ENCODE assay signal across 8 mouse cellular contexts in the genomic region with DNA sequence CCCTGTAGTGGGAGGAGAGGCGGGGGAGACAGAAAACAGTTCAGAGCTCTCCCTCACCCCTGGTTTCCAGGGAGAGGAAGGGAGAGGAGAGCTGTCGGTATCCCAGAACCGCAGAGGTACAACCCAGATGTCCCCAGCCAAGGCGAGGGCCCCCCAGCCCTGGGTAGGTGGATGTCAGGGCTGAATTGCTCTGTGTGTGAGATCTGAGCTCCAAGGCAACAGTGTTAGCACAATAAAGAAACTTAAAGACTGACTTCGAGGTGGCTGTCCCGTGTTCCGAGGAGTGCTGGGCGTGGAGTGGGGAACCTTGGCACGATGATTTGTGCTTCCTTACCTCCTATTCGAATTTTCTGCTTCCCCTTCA. TPM values are rescaled to one million over a fixed set of nuclear protein-coding genes. Genes with fewer than 3 reads are reported as not detected.
DNase-seq lines count a peak whose midpoint lies in the region; ATAC-seq and TF ChIP-seq lines count a peak whose summit lies in the region.

No protein-coding gene starts in this region.

- peak overlapping the region; percentile 30 for H3K9ac ChIP-seq in lung, postnatal 0 days (replicated peaks; ENCODE audit: low read depth)
- H3K9ac ChIP-seq in forebrain, embryonic 16.5 days (replicated peaks; ENCODE audit: low read depth, low read length): peak overlapping the region; percentile 78
- H3K9ac ChIP-seq in liver, embryonic 14.5 days (replicated peaks): no peak overlapping the region
- peak overlapping the region; percentile 30; the same call in 1 of the 2 replicates for H3K9ac ChIP-seq in stomach, embryonic 15.5 days

- DNase-seq in lung, postnatal 0 days (ENCODE audit: low spot score): no peak
- no peak for DNase-seq in lung, postnatal 36 days
- no peak for DNase-seq in liver, embryonic 14.5 days (ENCODE audit: low read depth in 3 of 3, low spot score in 3 of 3)
- DNase-seq in spleen, adult 12 weeks (ENCODE audit: low spot score): no peak
- no peak for DNase-seq in left cerebral cortex, adult 8-10 months (ENCODE audit: low spot score in 2 of 2)
- DNase-seq in left cerebral cortex, adult 18-20 months (ENCODE audit: low spot score in 2 of 2): no peak

- H3K36me3 ChIP-seq in lung, postnatal 0 days (ENCODE audit: insufficient read depth, low read length): no peaks in the 10 kb centered on the region
- H3K36me3 ChIP-seq in forebrain, embryonic 16.5 days (ENCODE audit: control insufficient read depth, insufficient read depth): no peaks in the 10 kb centered on the region
- H3K36me3 ChIP-seq in liver, embryonic 14.5 days (replicated peaks; ENCODE audit: control insufficient read depth, insufficient read depth, low read depth): no peaks in the 10 kb centered on the region
- H3K36me3 ChIP-seq in stomach, embryonic 15.5 days: no peaks in the 10 kb centered on the region

- H3K4me1 ChIP-seq in lung, postnatal 0 days (ENCODE audit: insufficient read depth, low read depth, low read length): peaks cover 15% of the 10 kb centered on the region
- peaks cover 14% of the 10 kb centered on the region for H3K4me1 ChIP-seq in forebrain, embryonic 16.5 days (replicated peaks; ENCODE audit: control insufficient read depth, insufficient read depth, low read length)
- no peaks in the 10 kb centered on the region for H3K4me1 ChIP-seq in liver, embryonic 14.5 days (replicated peaks; ENCODE audit: control insufficient read depth in 2 of 2, insufficient read depth in 2 of 2, low read length in 1 of 2)
- peaks cover 9% of the 10 kb centered on the region for H3K4me1 ChIP-seq in stomach, embryonic 15.5 days

- no peaks in the 10 kb centered on the region for H3K9me3 ChIP-seq in lung, postnatal 0 days (ENCODE audit: low read length)
- H3K9me3 ChIP-seq in forebrain, embryonic 16.5 days (ENCODE audit: control insufficient read depth, low read length): no peaks in the 10 kb centered on the region
- H3K9me3 ChIP-seq in liver, embryonic 14.5 days (ENCODE audit: control insufficient read depth, low read length): no peaks in the 10 kb centered on the region
- no peaks in the 10 kb centered on the region for H3K9me3 ChIP-seq in stomach, embryonic 15.5 days

- no peak for TF ChIP-seq CTCF in lung, postnatal 0 days (IDR thresholded peaks at IDR 0.05)
- no peak for TF ChIP-seq CTCF in liver, embryonic 14.5 days (IDR thresholded peaks at IDR 0.05; ENCODE audit: low read depth)

- TF ChIP-seq EP300 in lung, postnatal 0 days (IDR thresholded peaks at IDR 0.05): no peak
- no peak for TF ChIP-seq EP300 in liver, embryonic 14.5 days (IDR thresholded peaks at IDR 0.05; ENCODE audit: low read depth)

- H3K4me2 ChIP-seq in lung, postnatal 0 days (replicated peaks; ENCODE audit: low read depth, low read length): peak overlapping the region; percentile 87
- peak overlapping the region; percentile 97 for H3K4me2 ChIP-seq in forebrain, embryonic 16.5 days (ENCODE audit: low read length)
- peak overlapping the region; percentile 52; the same call in 1 of the 2 replicates for H3K4me2 ChIP-seq in liver, embryonic 14.5 days (ENCODE audit: low read depth)
- peak overlapping the region; percentile 97 for H3K4me2 ChIP-seq in stomach, embryonic 15.5 days

- no peaks in the 10 kb centered on the region; the same call in 1 of the 2 replicates for H3K27me3 ChIP-seq in lung, postnatal 0 days (replicated peaks; ENCODE audit: insufficient read depth, low read length)
- H3K27me3 ChIP-seq in forebrain, embryonic 16.5 days (replicated peaks; ENCODE audit: control insufficient read depth, insufficient read depth, low read length): peaks cover 24% of the 10 kb centered on the region
- H3K27me3 ChIP-seq in liver, embryonic 14.5 days (ENCODE audit: control insufficient read depth, insufficient read depth, low read length): peaks cover 35% of the 10 kb centered on the region
- peaks cover 9% of the 10 kb centered on the region; the same call in 1 of the 2 replicates for H3K27me3 ChIP-seq in stomach, embryonic 15.5 days (replicated peaks)

- 3% methylated on average over 10 of the region's 10 CpGs for WGBS in lung, postnatal 0 days
- under 1% methylated on average over 9 of the region's 10 CpGs for WGBS in forebrain, embryonic 16.5 days
- 2% methylated on average over 10 of the region's 10 CpGs for WGBS in liver, embryonic 14.5 days (ENCODE audit: insufficient replicate concordance)
- 4% methylated on average over 10 of the region's 10 CpGs for WGBS in stomach, embryonic 15.5 days

- H3K4me3 ChIP-seq in lung, postnatal 0 days (ENCODE audit: low read depth, low read length): peak overlapping the region; percentile 51
- H3K4me3 ChIP-seq in forebrain, embryonic 16.5 days (replicated peaks; ENCODE audit: low read length): peak overlapping the region; percentile 80
- peak overlapping the region in 1 of 2 experiments; percentile 36; a peak in 1 of 4 replicates for H3K4me3 ChIP-seq in liver, embryonic 14.5 days (ENCODE audit: insufficient read depth in 1 of 2, low read depth in 2 of 2, low read length in 2 of 2)
- peak overlapping the region; percentile 57 for H3K4me3 ChIP-seq in stomach, embryonic 15.5 days (replicated peaks)

- peak overlapping the region; percentile 58; the same call in 1 of the 2 replicates for H3K27ac ChIP-seq in lung, postnatal 0 days (ENCODE audit: low read length)
- no peak overlapping the region for H3K27ac ChIP-seq in forebrain, embryonic 16.5 days (ENCODE audit: low read length)
- H3K27ac ChIP-seq in liver, embryonic 14.5 days: no peak overlapping the region
- no peak overlapping the region for H3K27ac ChIP-seq in stomach, embryonic 15.5 days

- ATAC-seq in lung, postnatal 0 days: no peak; the same call in 1 of the 2 replicates
- ATAC-seq in forebrain, embryonic 16.5 days: no peak
- ATAC-seq in liver, embryonic 14.5 days (ENCODE audit: insufficient read depth): no peak
- ATAC-seq in stomach, embryonic 15.5 days (ENCODE audit: insufficient read depth, low FRiP score, low read depth): no peak

RNA-seq across cellular contexts. Expression of gene Vsig8, which starts 7.7 kb away (rescaled TPM):
- 0.39 and 0.44 TPM in 2 replicates for polyA plus RNA-seq in lung, postnatal 0 days (2015; fragmentation: Nextera tagmentation; extraction: Ambion mirVana)
- 0.14 TPM in 1 of 2 replicates, not detected in the other for polyA plus RNA-seq in forebrain, embryonic 16.5 days (2015; fragmentation: Nextera tagmentation; extraction: Ambion mirVana)
- not detected in 2 replicates for polyA plus RNA-seq in liver, embryonic 14.5 days (2012; rRNA removed)
- polyA plus RNA-seq in liver, embryonic 14.5 days (2014; fragmentation: Nextera tagmentation; extraction: Ambion mirVana): not detected in 2 replicates
- 0.46 and 1.8 TPM in 2 replicates for polyA plus RNA-seq in stomach, embryonic 15.5 days (2015; fragmentation: Nextera tagmentation; extraction: Ambion mirVana)
- under 1 TPM; 0.32 to 0.67 (median 0.57) TPM for total RNA-seq in left cerebral cortex, adult 8-10 months (2022)
- total RNA-seq in left cerebral cortex, adult 18-20 months (2021): under 1 TPM; 0.21 to 0.23 TPM

RNA-seq across cellular contexts. Expression of gene Slamf8, which starts 26.9 kb away (rescaled TPM):
- 0.07 and 0.19 TPM in 2 replicates for polyA plus RNA-seq in lung, postnatal 0 days (2015; fragmentation: Nextera tagmentation; extraction: Ambion mirVana)
- not detected in 2 replicates for polyA plus RNA-seq in forebrain, embryonic 16.5 days (2015; fragmentation: Nextera tagmentation; extraction: Ambion mirVana)
- polyA plus RNA-seq in liver, embryonic 14.5 days (2012; rRNA removed): 0.11 and 0.15 TPM in 2 replicates
- 0.09 TPM in 1 of 2 replicates, not detected in the other for polyA plus RNA-seq in liver, embryonic 14.5 days (2014; fragmentation: Nextera tagmentation; extraction: Ambion mirVana)
- polyA plus RNA-seq in stomach, embryonic 15.5 days (2015; fragmentation: Nextera tagmentation; extraction: Ambion mirVana): 0.31 and 0.44 TPM in 2 replicates
- total RNA-seq in left cerebral cortex, adult 8-10 months (2022): under 1 TPM in 2 of 4 experiments, not detected in 2; 0.23 to 0.32 TPM
- total RNA-seq in left cerebral cortex, adult 18-20 months (2021): not detected

RNA-seq across cellular contexts. Expression of gene Fcrl6, which starts 38.9 kb away (rescaled TPM):
- polyA plus RNA-seq in lung, postnatal 0 days (2015; fragmentation: Nextera tagmentation; extraction: Ambion mirVana): not detected in 2 replicates
- polyA plus RNA-seq in forebrain, embryonic 16.5 days (2015; fragmentation: Nextera tagmentation; extraction: Ambion mirVana): not detected in 2 replicates
- polyA plus RNA-seq in liver, embryonic 14.5 days (2012; rRNA removed): not detected in 2 replicates
- polyA plus RNA-seq in liver, embryonic 14.5 days (2014; fragmentation: Nextera tagmentation; extraction: Ambion mirVana): not detected in 2 replicates
- not detected in 2 replicates for polyA plus RNA-seq in stomach, embryonic 15.5 days (2015; fragmentation: Nextera tagmentation; extraction: Ambion mirVana)
- total RNA-seq in left cerebral cortex, adult 8-10 months (2022): not detected
- not detected for total RNA-seq in left cerebral cortex, adult 18-20 months (2021)

RNA-seq across cellular contexts. Expression of gene Cfap45, which starts 42.8 kb away (rescaled TPM):
- 12.2 and 13.1 TPM in 2 replicates for polyA plus RNA-seq in lung, postnatal 0 days (2015; fragmentation: Nextera tagmentation; extraction: Ambion mirVana)
- polyA plus RNA-seq in forebrain, embryonic 16.5 days (2015; fragmentation: Nextera tagmentation; extraction: Ambion mirVana): 1.8 and 3.0 TPM in 2 replicates
- 0.15 and 0.28 TPM in 2 replicates for polyA plus RNA-seq in liver, embryonic 14.5 days (2012; rRNA removed)
- polyA plus RNA-seq in liver, embryonic 14.5 days (2014; fragmentation: Nextera tagmentation; extraction: Ambion mirVana): 0.22 and 0.29 TPM in 2 replicates
- polyA plus RNA-seq in stomach, embryonic 15.5 days (2015; fragmentation: Nextera tagmentation; extraction: Ambion mirVana): 2.4 TPM in 2 replicates
- 1 to 10 TPM; 3.7 to 4.7 (median 4.1) TPM for total RNA-seq in left cerebral cortex, adult 8-10 months (2022)
- total RNA-seq in left cerebral cortex, adult 18-20 months (2021): 1 to 10 TPM; 2.9 to 4.2 TPM
